Mouse (Mus musculus) adrenal gland, adult (tissue): ENCODE results near the gene 4930402H24Rik.
"Not testable (repeated sequence)": the region's sequence is repeated elsewhere in the genome, so short reads cannot be mapped to it uniquely, and the experiment has no call there.

Experiments
- DNase-seq, 2 experiments: peaks; one replicate each; pipeline ENCODE4 v3.0.0; 2022 to 2023; ENCODE audit warnings: low spot score in 1 of 2; ENCODE audit not compliant: inconsistent age in 2 of 2

The 4930402H24Rik gene

DNA sequence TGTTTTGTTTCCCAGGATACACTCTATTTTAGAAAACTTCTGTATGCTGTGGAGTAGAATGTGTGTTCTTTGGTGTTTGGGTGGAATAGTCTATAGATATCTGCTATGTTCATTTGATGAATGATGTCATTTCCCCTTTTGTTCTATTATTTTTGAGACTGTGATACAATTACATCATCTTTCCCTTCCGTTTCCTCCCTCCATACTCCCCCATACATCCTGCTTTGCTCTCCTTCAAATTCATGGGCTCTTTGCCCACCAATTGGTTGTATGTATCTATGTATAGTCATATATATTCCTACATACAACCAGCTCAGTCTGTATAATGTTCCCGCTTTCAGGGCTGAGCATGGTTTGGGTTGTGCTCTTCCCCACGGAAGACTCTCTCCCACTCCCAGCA is 44.1 kb downstream of the 4930402H24Rik start:
- no peak for DNase-seq

DNA sequence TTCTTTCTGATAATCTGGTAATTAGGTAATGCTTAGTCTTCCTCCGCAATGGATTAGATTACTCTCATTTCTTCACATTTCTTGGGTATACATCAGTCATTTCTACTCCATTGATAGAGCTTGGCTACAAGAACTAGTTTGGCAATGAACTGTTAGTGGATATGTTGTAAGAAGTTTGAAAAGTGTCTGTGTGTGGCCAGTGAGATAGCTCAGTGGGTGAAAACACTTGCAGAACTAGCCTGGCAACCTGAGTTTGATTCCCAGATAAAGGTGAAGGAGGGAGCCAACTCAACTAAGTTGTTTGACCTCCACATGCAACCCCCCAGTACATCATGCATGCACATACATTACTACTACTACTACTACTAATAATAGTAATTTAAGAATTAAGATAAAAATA is 53.2 kb downstream of the 4930402H24Rik start:
- DNase-seq, result no peak

GRCm38 (mm10) chr2:130851363-130852246 is 54.6 kb downstream of the 4930402H24Rik start:
- peak in 1 of 2 experiments; percentile 39 for DNase-seq

DNA sequence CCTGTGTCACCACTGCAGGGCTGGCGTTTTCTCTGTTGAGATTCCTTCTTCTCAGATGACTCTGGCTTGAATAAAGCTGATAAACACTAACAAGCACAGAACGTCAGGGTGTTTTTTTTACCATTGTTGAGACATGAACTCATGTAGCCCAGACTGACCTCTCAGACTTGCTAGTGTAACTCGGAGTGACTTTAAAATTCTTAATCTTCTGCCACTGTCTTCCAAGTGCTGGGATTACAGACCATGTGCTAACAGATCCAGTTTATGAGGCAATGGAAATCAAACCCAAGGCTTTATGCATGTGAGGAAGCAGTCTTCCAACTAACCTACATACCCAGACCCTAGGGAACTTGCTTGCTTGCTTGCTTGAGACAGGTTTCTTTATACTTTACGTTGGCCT is 56.5 kb downstream of the 4930402H24Rik start:
- DNase-seq, result no peak

DNA sequence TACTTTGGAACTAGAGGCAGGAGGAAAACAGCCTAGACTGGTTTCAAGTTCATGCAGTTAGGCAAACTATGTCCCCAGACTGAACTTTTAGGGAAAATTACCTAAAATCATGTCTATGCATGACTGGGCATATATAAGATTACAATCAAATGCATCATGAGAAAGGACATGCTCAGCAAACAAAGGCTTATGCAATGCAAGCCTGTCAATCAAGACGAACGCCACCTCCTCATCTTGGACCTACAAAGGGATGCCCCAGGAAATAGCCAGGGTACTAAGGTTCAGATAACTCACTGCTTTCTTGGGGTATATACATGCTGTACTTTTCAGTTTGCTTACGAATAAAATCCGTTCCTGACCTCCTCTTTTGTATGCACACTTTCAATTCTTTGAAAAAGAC is 57.9 kb downstream of the 4930402H24Rik start:
- no peak for DNase-seq

DNA sequence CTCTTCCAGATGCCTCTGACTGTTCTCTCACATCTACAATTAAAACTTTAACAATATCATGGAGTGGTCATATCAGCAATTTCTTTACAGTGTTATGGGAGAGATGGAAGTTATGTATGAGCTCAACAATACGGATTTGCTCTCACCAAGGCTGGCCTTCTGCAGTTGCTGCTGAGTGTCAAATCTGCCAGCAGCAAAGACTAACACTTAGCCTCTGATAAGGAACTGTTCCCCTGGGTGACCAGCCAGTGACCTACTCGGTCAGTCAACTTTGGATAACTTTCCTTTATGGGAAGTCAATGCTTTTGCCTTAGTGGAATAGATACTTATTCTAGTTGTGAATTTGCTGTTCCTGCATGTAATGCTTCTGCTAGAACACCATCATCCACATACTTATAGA is 62.6 kb downstream of the 4930402H24Rik start:
- no peak for DNase-seq

GRCm38 (mm10) chr2:130840846-130841245 is 65.4 kb downstream of the 4930402H24Rik start:
- DNase-seq, result peak in 1 of 2 experiments; percentile 61

GRCm38 (mm10) chr2:130839874-130840661 is 66.1 kb downstream of the 4930402H24Rik start:
- peak; percentile 83 to 96 for DNase-seq

DNA sequence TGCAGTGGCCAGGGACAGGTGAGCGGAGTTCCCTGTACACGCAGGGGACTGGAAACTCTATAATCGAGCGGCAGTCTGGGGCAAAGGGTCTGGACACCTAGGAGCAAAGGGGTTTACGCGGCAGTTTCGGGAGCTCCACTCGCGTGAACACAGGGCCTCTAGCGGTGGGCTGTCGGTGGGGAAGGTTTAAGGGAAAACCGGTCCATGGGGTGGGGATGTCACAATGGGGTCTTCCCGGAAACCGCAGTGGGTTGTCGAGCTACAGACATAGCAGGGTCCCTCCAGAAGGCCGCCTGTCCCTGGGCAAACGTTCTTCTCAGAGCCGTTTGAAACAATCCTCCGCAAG is 66.7 kb downstream of the 4930402H24Rik start:
- no peak for DNase-seq

- DNase-seq, result peak in 1 of 2 experiments; percentile 63
Observed at GRCm38 (mm10) chr2:130839084-130839483, 67.1 kb downstream of the 4930402H24Rik start.

DNA sequence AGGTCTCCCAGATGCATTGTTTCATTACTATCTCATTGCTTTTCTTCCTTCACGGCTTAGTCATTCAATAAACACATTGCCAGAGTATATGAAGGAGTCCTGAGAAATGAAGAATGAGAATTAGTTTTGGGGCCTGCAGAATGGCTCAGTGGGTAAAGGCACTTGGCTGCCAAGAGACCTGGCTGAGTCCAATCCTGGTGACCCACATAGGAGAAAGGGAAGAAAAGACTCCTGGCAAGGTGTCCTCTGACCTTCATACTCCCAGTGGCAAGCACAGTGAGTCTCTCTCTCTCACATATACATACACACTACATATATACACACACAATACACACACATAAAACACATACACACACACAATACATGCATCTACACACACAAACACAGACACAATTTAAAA is 68.1 kb downstream of the 4930402H24Rik start:
- DNase-seq, result no peak

DNA sequence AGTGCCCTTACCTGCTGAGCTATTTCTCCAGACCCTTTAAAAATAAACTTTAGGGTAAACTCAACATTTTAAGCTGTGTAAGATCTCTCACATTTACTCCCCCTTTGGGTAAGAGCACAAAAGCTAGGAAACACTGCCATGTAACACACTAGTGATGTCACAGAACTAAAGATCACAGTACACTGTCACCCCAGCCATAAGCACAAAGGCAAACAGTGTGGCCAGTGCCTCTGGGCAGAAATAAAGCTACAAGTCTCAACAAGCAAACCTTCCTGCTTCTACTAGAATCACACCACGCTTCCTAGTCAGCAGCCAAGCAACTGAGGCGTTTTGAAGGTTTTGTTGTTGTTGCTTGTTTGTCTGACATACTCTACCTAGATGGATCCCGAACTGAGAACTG is 72.5 kb downstream of the 4930402H24Rik start:
- DNase-seq, result no peak

DNA sequence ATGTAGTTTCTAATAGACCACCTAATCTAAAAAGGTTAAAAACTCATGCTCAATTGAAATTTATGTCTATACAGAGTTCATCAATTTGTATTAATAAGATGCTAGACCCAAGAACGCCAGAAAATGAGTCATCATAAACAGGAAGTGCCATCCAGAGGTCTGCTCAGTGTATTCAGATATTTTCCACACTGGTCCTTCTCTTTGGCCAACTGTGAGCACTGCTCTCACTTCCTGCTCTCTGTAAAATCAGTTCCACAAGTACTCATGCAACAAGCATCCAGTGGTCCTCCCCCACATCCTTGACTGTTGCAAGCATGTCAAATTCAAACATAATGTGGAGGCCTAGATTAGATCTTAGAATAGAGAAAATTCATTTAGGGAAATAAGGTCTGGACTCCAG is 73.6 kb downstream of the 4930402H24Rik start:
- DNase-seq, result no peak

- DNase-seq, result no peak
Observed at GRCm38 (mm10) chr2:130832012-130832411, 74.2 kb downstream of the 4930402H24Rik start.

DNA sequence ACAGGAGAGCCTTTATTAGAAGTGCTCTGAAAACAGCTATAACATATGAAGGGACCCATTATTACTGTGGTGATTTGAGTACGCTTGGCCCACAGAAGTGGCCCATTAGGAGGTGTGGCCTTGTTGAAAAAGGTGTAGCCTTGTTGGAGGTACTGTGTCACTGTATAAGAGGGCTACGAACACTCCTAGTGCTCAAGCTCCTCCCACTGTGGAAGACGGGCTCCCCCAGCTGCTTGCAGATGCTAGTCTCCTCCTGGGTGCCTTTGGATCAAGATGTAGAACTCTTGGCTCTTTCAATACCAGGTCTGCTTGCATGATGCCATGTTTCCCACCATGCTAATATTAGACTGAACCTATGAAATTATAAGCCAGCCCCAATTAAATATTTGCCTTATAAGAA is 76.0 kb downstream of the 4930402H24Rik start:
- DNase-seq, result peak in 1 of 2 experiments; percentile 49

DNA sequence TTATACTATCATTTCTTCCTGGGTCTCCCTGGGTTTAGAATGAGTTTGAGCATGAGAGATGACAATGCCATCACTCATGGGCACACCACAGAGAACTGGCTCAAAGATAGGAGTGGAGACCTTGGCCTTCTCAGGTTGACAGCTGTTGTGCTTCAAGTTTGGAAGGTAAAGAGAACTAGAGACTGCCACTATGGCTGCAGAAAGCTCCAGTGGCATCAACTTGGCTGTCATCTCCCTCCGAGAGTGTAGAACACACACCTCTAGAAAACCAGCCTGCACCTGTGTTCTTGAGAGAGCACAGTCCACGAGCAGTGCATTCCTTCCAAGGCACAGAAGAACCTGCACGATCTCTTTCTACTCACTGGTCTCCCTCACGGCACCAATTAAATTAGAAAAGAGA is 76.7 kb downstream of the 4930402H24Rik start:
- peak; percentile 29 to 62 for DNase-seq

GRCm38 (mm10) chr2:130828668-130829067 is 77.5 kb downstream of the 4930402H24Rik start:
- DNase-seq, result no peak

DNA sequence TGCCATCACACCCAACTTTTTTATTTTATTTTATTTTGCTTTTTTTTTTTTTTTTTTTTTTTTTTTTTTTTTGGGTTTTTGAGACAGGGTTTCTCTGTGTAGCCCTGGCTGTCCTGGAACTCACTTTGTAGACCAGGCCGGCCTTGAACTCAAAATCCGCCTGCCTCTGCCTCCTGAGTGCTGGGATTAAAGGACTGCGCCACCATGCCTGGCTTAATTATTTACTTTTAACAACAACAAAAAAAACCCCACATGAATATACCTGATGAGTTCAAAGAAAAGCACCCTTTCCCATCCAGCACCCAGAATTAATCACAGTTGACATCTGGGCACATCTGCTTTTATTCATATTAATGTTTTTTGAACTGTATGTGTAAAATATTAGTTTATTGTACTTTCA is 78.1 kb downstream of the 4930402H24Rik start:
- DNase-seq, result not testable (repeated sequence)

DNA sequence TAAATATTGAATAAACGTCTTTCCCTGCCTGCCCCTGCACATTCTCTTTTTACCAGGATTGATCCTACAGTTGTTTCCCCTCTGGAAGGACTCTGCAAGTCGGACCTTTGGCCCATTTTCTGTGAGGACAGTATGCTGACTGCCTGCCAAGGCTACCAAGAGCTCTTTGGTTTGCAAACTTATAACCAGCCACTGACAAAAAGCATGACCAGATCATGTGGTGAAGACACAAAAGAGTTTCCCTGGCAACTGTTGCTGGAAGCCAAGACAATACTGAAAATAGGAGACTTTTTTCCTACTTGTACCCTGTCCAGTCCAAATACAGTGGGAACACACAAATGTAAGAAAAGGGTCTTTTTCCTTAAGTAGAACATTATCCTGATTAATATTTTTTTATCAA is 78.8 kb downstream of the 4930402H24Rik start:
- peak; percentile 45 to 84 for DNase-seq

GRCm38 (mm10) chr2:130818838-130819647 is 87.2 kb downstream of the 4930402H24Rik start:
- peak in 1 of 2 experiments; percentile 48 for DNase-seq

- no peak for DNase-seq
Observed at GRCm38 (mm10) chr2:130817865-130818264, 88.3 kb downstream of the 4930402H24Rik start.
